Mouse (Mus musculus) thymus, adult 2 months (tissue): ENCODE results near the gene Zfp607b. TPM values are rescaled to one million over a fixed set of nuclear protein-coding genes. Genes with fewer than 3 reads are reported as not detected.

Experiments
- DNase-seq: peaks from one replicate; pipeline ENCODE4 v3.0.0; 2021
- H3K27ac ChIP-seq: fragments of 200-500 bp; 2 replicates; pipeline ENCODE4 v1.5.1; 2012; ENCODE audit warnings: low read length, control low read depth; ENCODE audit not compliant: control insufficient read depth, insufficient read depth
- H3K27me3 ChIP-seq: fragments of 200-500 bp; 2 replicates; pipeline ENCODE4 v1.6.1; 2012; ENCODE audit warnings: mild to moderate bottlenecking, low read length, moderate library complexity, mixed read lengths; ENCODE audit not compliant: control insufficient read depth, insufficient read depth
- H3K36me3 ChIP-seq: fragments of 200-500 bp; 2 replicates; pipeline ENCODE4 v1.6.1; 2012; ENCODE audit warnings: mild to moderate bottlenecking, low read length, moderate library complexity; ENCODE audit not compliant: control insufficient read depth, insufficient read depth
- H3K4me1 ChIP-seq: fragments of 200-500 bp; replicated peaks from 2 replicates; pipeline ENCODE4 v1.6.1; 2012; ENCODE audit warnings: low read length; ENCODE audit not compliant: control insufficient read depth, insufficient read depth
- H3K4me3 ChIP-seq: fragments of 200-500 bp; 2 replicates; pipeline ENCODE4 v1.5.1; 2012; ENCODE audit warnings: mild to moderate bottlenecking, low read length, control low read depth, moderate library complexity; ENCODE audit not compliant: control insufficient read depth, insufficient read depth
- CTCF ChIP-seq: fragments of 200-500 bp; IDR thresholded peaks from 2 replicates; pipeline ENCODE4 v1.5.1; 2012; ENCODE audit warnings: mild to moderate bottlenecking, control low read depth, low read length, moderate library complexity, borderline replicate concordance; ENCODE audit not compliant: control insufficient read depth, poor library complexity, insufficient read depth; ENCODE audit errors: extremely low read depth
- POLR2A ChIP-seq: fragments of 200-500 bp; IDR thresholded peaks from 2 replicates; pipeline ENCODE4 v1.6.1; 2012; ENCODE audit warnings: mild to moderate bottlenecking, low read length, control low read depth, moderate library complexity; ENCODE audit not compliant: control insufficient read depth, poor library complexity, insufficient read depth; ENCODE audit errors: extremely low read depth
- WGBS: fragments of 180-500 bp; shearing (Covaris S2); methylation state at CpG from one replicate; pipeline ENCODE4 v1.1.7; 2018; 5-methylcytosine and 5-hydroxymethylcytosine counted together
- polyA plus RNA-seq: library from polyadenylated mRNA; depleted of rRNA; stranded (reverse); fragments of >200 nt; gene quantifications from 2 replicates; pipeline ENCODE4 v1.2.3, GENCODE M21; 2012

The Zfp607b gene
- polyA plus RNA-seq, 1 experiment = 0.77 TPM

GRCm38 (mm10) chr7:27696711-27697110, 7.6 kb downstream of the Zfp607b start:
- no peaks in the 10 kb centered on the region for H3K27me3 ChIP-seq
- whole genome bisulfite sequencing = 82% methylated on average over 3 of the region's 3 CpGs
- no peaks in the 10 kb centered on the region for H3K36me3 ChIP-seq
- no peaks in the 10 kb centered on the region for H3K4me1 ChIP-seq
- no peak overlapping the region for H3K4me3 ChIP-seq
- DNase-seq = no peak
- TF ChIP-seq CTCF (no peak), POLR2A (no peak)
- H3K27ac ChIP-seq = no peak overlapping the region

GRCm38 (mm10) chr7:27710402-27710801, 21.3 kb downstream of the Zfp607b start:
- no peak overlapping the region for H3K27ac ChIP-seq
- no peaks in the 10 kb centered on the region for H3K27me3 ChIP-seq
- TF ChIP-seq POLR2A (no peak), CTCF (no peak)
- WGBS = 94% methylated on average over 7 of the region's 7 CpGs
- no peak overlapping the region for H3K4me3 ChIP-seq
- no peak for DNase-seq
- H3K36me3 ChIP-seq = no peaks in the 10 kb centered on the region
- H3K4me1 ChIP-seq = no peaks in the 10 kb centered on the region

GRCm38 (mm10) chr7:27721951-27722350, 32.8 kb downstream of the Zfp607b start:
- Histone ChIP-seq H3K4me3 (no peak overlapping the region), H3K4me1 (no peaks in the 10 kb centered on the region), H3K36me3 (no peaks in the 10 kb centered on the region), H3K27me3 (no peaks in the 10 kb centered on the region), H3K27ac (no peak overlapping the region)
- TF ChIP-seq CTCF (no peak), POLR2A (no peak)
- WGBS = 92% methylated on average over 8 of the region's 8 CpGs
- DNase-seq = no peak

GRCm38 (mm10) chr7:27725566-27726538, 36.7 kb downstream of the Zfp607b start:
- Histone ChIP-seq H3K4me1 (no peaks in the 10 kb centered on the region), H3K4me3 (no peak overlapping the region), H3K36me3 (no peaks in the 10 kb centered on the region), H3K27ac (no peak overlapping the region), H3K27me3 (no peaks in the 10 kb centered on the region)
- 40% methylated on average over 12 of the region's 12 CpGs for WGBS
- peak; percentile 38 for DNase-seq
- TF ChIP-seq POLR2A (no peak), CTCF (no peak)

GRCm38 (mm10) chr7:27727471-27727870, 38.3 kb downstream of the Zfp607b start:
- WGBS = 89% methylated on average over 2 of the region's 2 CpGs
- Histone ChIP-seq H3K4me1 (peaks cover 3% of the 10 kb centered on the region; the same call in 1 of the 2 replicates), H3K27ac (no peak overlapping the region), H3K4me3 (no peak overlapping the region), H3K36me3 (no peaks in the 10 kb centered on the region), H3K27me3 (no peaks in the 10 kb centered on the region)
- TF ChIP-seq CTCF (no peak), POLR2A (no peak)
- no peak for DNase-seq

GRCm38 (mm10) chr7:27731281-27731883, 42.2 kb downstream of the Zfp607b start, which contains the start of gene Zfp60:
Gene Zfp60, plus strand, starts transcription at chr7:27731389.
- H3K4me3 ChIP-seq = peak within 1 kb of the TSS; percentile 97
- under 1% methylated on average over 35 of the region's 35 CpGs for WGBS
- no peaks in the 10 kb centered on the region for H3K36me3 ChIP-seq
- peaks cover 3% of the 10 kb centered on the region; the same call in 1 of the 2 replicates for H3K4me1 ChIP-seq
- H3K27ac ChIP-seq = peak within 1 kb of the TSS; percentile 70
- H3K27me3 ChIP-seq = no peaks in the 10 kb centered on the region
- peak; percentile 84 for DNase-seq
- TF ChIP-seq POLR2A = peak; percentile 37; the same call in 1 of the 2 replicates
- TF ChIP-seq CTCF = peak; percentile 64; the same call in 1 of the 2 replicates
